ENCODE assay signal across 8 mouse cellular contexts in genomic region chr2:54118881-54119280, GRCm38 (mm10). TPM values are rescaled to one million over a fixed set of nuclear protein-coding genes. Genes with fewer than 3 reads are reported as not detected.
DNase-seq lines count a peak whose midpoint lies in the region; ATAC-seq and TF ChIP-seq lines count a peak whose summit lies in the region.
"Had no signal": no experiment of that assay in that cellular context is flagged by ENCODE, and none has a peak within 500 bp of the region (broad histone marks: within the 10 kb centered on the region; RNA-seq: fewer than 3 reads in every experiment).

No protein-coding gene starts in this region.

- H3K9ac ChIP-seq in midbrain, postnatal 0 days (replicated peaks; ENCODE audit: low read length, poor library complexity, severe bottlenecking) = no peak overlapping the region
- H3K9ac ChIP-seq: lung, embryonic 15.5 days had no signal

- H3K4me1 ChIP-seq in midbrain, postnatal 0 days (ENCODE audit: insufficient read depth, low read length) = no peaks in the 10 kb centered on the region
- H3K4me1 ChIP-seq: lung, embryonic 15.5 days had no signal

- TF ChIP-seq CTCF in midbrain, postnatal 0 days (IDR thresholded peaks at IDR 0.05) = peak; percentile 77

- WGBS in midbrain, postnatal 0 days = 19% methylated on average over 3 of the region's 3 CpGs

- peak; percentile 60; the same call in 1 of the 2 replicates for ATAC-seq in midbrain, postnatal 0 days (ENCODE audit: low FRiP score)

- H3K9me3 ChIP-seq in midbrain, postnatal 0 days (ENCODE audit: low read length) = no peaks in the 10 kb centered on the region
- H3K9me3 ChIP-seq: lung, embryonic 15.5 days had no signal

- no peaks in the 10 kb centered on the region for H3K36me3 ChIP-seq in midbrain, postnatal 0 days (ENCODE audit: insufficient read depth, low read length)
- H3K36me3 ChIP-seq: lung, embryonic 15.5 days had no signal

- no peak overlapping the region for H3K4me3 ChIP-seq in midbrain, postnatal 0 days (ENCODE audit: low read depth, low read length)
- H3K4me3 ChIP-seq: lung, embryonic 15.5 days had no signal

- no peaks in the 10 kb centered on the region for H3K27me3 ChIP-seq in midbrain, postnatal 0 days (ENCODE audit: insufficient read depth, low read length)
- H3K27me3 ChIP-seq: lung, embryonic 15.5 days had no signal

- H3K4me2 ChIP-seq in midbrain, postnatal 0 days (ENCODE audit: low read depth, low read length, poor library complexity, severe bottlenecking) = no peak overlapping the region
- H3K4me2 ChIP-seq: lung, embryonic 15.5 days had no signal

- intact Hi-C loops in left cerebral cortex, postnatal 36 days (cut with DNase I) = no loop called here

- no peak overlapping the region for H3K27ac ChIP-seq in midbrain, postnatal 0 days (ENCODE audit: low read depth, low read length)
- H3K27ac ChIP-seq: lung, embryonic 15.5 days had no signal

- peak; percentile 25 for DNase-seq in left cerebral cortex, adult 11 months (ENCODE audit: low spot score)
- no peak for DNase-seq in left cerebral cortex, postnatal 36 days (ENCODE audit: low spot score in 2 of 2)
- peak; percentile 36 for DNase-seq in Muller cell, postnatal 12 days (ENCODE audit: inconsistent ontology term)
- peak; percentile 38 for DNase-seq in cerebellum, adult 8-10 months
- peak; percentile 11 to 18 for DNase-seq in kidney, postnatal 4 days
- peak; percentile 81 for DNase-seq in midbrain, postnatal 0 days (ENCODE audit: low spot score)
- no peak for DNase-seq in gastrocnemius, adult 8-10 months (ENCODE audit: low spot score in 2 of 2)

RNA-seq across cellular contexts. Expression of gene Rprm, which starts 33.5 kb away (rescaled TPM):
- total RNA-seq in left cerebral cortex, postnatal 36 days (2021) = 10 to 100 TPM; 84.3 to 97.2 TPM
- total RNA-seq in midbrain, postnatal 0 days (2014; rRNA removed) = 70.5 and 75.0 TPM in 2 replicates
- polyA plus RNA-seq in midbrain, postnatal 0 days (2015; fragmentation: Nextera tagmentation; extraction: Ambion mirVana) = 142 and 146 TPM in 2 replicates
- not detected for total RNA-seq in gastrocnemius, adult 8-10 months (2022)

Comparison
In these comparisons a context has a peak if more than half of its experiments do, and no peak if none do; other contexts are left out.
1. DNase-seq: peak in left cerebral cortex, adult 11 months (single experiment), Muller cell, postnatal 12 days (single experiment), cerebellum, adult 8-10 months (single experiment), kidney, postnatal 4 days (2 of 2) and midbrain, postnatal 0 days (single experiment); none in left cerebral cortex, postnatal 36 days (0 of 2) and gastrocnemius, adult 8-10 months (0 of 2).
2. RNA of gene Rprm, which starts 33.5 kb away (total RNA-seq): 84.3 to 97.2 TPM in left cerebral cortex, postnatal 36 days and 70.5 to 75.0 TPM in midbrain, postnatal 0 days; not detected in gastrocnemius, adult 8-10 months; every median in the first group is over 10 times any median in the second.